Mouse (Mus musculus) midbrain, embryonic 16.5 days (tissue): ENCODE measurements around the gene Mettl7b. TPM values are rescaled to one million over a fixed set of nuclear protein-coding genes. Genes with fewer than 3 reads are reported as not detected.

Experiments used
- ATAC-seq: fragments of 200-750 bp; cut with Nextera tagmentation; 2 replicates; pipeline ENCODE4 v1.8.0; 2017; ENCODE audit warnings: moderate TSS enrichment
- H3K27ac ChIP-seq: fragments of 300-500 bp; sonication (generic); 2 replicates; pipeline ENCODE4 v1.5.1; 2014; ENCODE audit warnings: mild to moderate bottlenecking, low read length, mixed read lengths
- H3K27me3 ChIP-seq: fragments of 300-500 bp; sonication (generic); 2 replicates; pipeline ENCODE4 v1.6.1; 2014; ENCODE audit warnings: low read depth, low read length, mixed read lengths; ENCODE audit not compliant: control insufficient read depth, insufficient read depth
- H3K36me3 ChIP-seq: fragments of 300-500 bp; sonication (generic); 2 replicates; pipeline ENCODE4 v1.6.1; 2014; ENCODE audit warnings: mild to moderate bottlenecking, low read length, moderate library complexity, mixed read lengths; ENCODE audit not compliant: control insufficient read depth, insufficient read depth
- H3K4me1 ChIP-seq: fragments of 300-500 bp; sonication (generic); 2 replicates; pipeline ENCODE4 v1.6.1; 2014; ENCODE audit warnings: mild to moderate bottlenecking, low read length, mixed read lengths; ENCODE audit not compliant: control insufficient read depth, insufficient read depth
- H3K4me2 ChIP-seq: fragments of 300-500 bp; sonication (generic); 2 replicates; pipeline ENCODE4 v1.6.1; 2014; ENCODE audit warnings: mild to moderate bottlenecking, low read length, mixed read lengths
- H3K4me3 ChIP-seq: fragments of 300-500 bp; sonication (generic); 2 replicates; pipeline ENCODE4 v1.5.1; 2014; ENCODE audit warnings: low read depth, mild to moderate bottlenecking, low read length, moderate library complexity, mixed read lengths
- H3K9ac ChIP-seq: fragments of 300-500 bp; sonication (generic); 2 replicates; pipeline ENCODE4 v1.6.1; 2014; ENCODE audit warnings: low read depth, low read length, mixed read lengths
- H3K9me3 ChIP-seq: fragments of 300-500 bp; sonication (generic); replicated peaks from 2 replicates; pipeline ENCODE4 v1.6.1; 2014; ENCODE audit warnings: mild to moderate bottlenecking, low read length, mixed read lengths; ENCODE audit not compliant: control insufficient read depth, poor library complexity, severe bottlenecking
- WGBS: fragments of 180-500 bp; shearing (Covaris S2); extraction: QIAGEN DNeasy Blood & Tissue Kit; methylation state at CpG from one replicate; pipeline ENCODE4 v1.1.7; 2014; 5-methylcytosine and 5-hydroxymethylcytosine counted together
- polyA plus RNA-seq: library from polyadenylated mRNA; unstranded; fragments of >200 nt; fragmentation: Nextera tagmentation; extraction: Ambion mirVana; gene quantifications from 2 replicates; pipeline ENCODE4 v1.2.1, GENCODE M21; 2015

The Mettl7b gene
- polyA plus RNA-seq, 1 experiment from 2014 or later: not detected

DNA sequence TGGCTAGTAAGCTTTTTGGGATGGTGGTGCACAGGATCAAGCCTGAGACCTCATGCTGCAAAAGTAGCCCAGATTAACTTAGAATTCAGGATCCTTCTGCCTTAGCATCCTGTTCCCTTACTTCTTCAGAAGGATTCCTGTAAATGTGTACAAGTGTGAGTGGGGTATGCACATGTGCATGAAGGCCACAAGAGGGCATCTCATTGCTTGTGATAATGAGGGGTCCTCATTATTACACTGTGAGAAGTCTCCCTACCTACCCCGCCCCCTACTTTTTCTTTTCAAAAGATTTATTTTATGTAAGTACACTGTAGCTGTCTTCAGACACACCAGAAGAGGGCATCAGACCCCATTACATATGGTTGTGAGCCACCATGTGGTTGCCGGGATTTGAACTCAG lies 45.2 kb downstream of the Mettl7b start:
- H3K27me3 ChIP-seq: no peaks in the 10 kb centered on the region
- 86% methylated on average over 2 of the region's 2 CpGs for WGBS
- H3K4me2 ChIP-seq: no peak overlapping the region
- H3K27ac ChIP-seq: no peak overlapping the region
- no peak overlapping the region for H3K9ac ChIP-seq
- no peak overlapping the region for H3K4me3 ChIP-seq
- no peak for ATAC-seq
- no peaks in the 10 kb centered on the region for H3K36me3 ChIP-seq
- H3K9me3 ChIP-seq: no peaks in the 10 kb centered on the region
- H3K4me1 ChIP-seq: peaks cover 6% of the 10 kb centered on the region; the same call in 1 of the 2 replicates

DNA sequence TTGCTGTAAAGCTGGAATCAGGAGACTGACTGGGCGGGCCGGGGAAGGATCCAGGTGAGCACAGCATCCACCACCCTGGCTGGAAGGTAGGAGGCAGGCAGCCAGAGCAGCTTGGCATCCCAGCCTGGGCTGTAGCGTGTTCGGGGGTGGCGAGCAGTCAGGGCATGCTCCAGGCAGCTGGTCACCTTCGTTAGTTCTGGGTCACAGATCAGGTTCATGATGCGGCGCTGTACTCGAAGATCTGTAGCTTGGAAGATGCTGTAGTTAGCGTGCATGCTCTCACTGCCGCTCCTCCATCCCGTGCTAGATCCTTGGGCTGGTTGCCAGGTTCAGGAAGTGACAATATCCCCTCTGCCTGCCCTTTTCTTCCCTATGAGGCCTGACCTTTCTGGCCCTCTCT lies 47.1 kb downstream of the Mettl7b start:
- Histone ChIP-seq H3K36me3 (no peaks in the 10 kb centered on the region), H3K4me1 (peaks cover 7% of the 10 kb centered on the region; the same call in 1 of the 2 replicates), H3K27me3 (no peaks in the 10 kb centered on the region), H3K4me2 (no peak overlapping the region), H3K27ac (no peak overlapping the region), H3K4me3 (no peak overlapping the region), H3K9me3 (no peaks in the 10 kb centered on the region), H3K9ac (no peak overlapping the region)
- 76% methylated on average over 12 of the region's 12 CpGs for WGBS
- ATAC-seq: no peak

DNA sequence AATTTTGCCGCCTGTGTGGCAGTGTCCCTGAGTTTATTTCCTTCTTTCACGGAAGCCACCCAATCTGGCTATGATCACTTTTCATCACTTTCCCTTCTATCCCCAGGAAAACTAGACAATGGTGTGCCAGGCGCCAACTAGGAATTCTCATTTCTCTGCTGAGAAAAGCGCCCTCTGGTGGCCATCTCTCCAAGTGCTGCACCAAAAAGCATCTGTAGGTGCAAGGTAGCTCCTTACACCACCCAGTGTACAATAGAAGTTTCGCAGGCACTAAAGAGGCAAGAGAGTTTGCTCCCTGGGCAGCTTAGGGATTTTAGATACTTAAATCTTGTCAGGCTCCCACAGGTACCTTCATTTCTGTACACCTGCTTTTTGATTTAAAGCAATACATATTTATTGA lies 47.6 kb downstream of the Mettl7b start:
- H3K36me3 ChIP-seq: no peaks in the 10 kb centered on the region
- H3K9ac ChIP-seq: no peak overlapping the region
- H3K27me3 ChIP-seq: no peaks in the 10 kb centered on the region
- peaks cover 7% of the 10 kb centered on the region; the same call in 1 of the 2 replicates for H3K4me1 ChIP-seq
- WGBS: 7% methylated on average over 5 of the region's 5 CpGs
- H3K4me2 ChIP-seq: no peak overlapping the region
- peak; percentile 30; the same call in 1 of the 2 replicates for ATAC-seq
- H3K27ac ChIP-seq: no peak overlapping the region
- H3K4me3 ChIP-seq: no peak overlapping the region
- no peaks in the 10 kb centered on the region for H3K9me3 ChIP-seq

DNA sequence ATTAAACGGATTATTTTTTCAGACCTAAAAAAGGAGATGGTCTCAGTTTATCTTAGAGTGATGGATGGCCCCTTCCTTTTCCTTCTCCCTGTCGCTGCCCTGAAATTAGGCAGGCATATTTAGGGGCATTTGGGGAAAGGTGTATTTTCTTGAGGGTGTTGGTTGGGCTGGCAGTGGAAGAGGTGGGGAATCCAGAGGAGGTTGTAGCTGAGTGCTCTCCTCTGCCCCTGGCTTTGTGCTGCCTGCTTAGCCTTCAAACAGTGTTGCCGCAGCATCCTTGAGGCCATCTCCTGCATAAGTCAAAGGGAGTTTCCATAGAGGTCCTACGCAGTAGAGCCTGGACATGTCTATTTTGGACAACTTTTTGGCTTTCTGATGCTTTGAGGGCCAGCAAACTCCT lies 48.0 kb downstream of the Mettl7b start:
- Histone ChIP-seq H3K9ac (no peak overlapping the region), H3K4me1 (peaks cover 7% of the 10 kb centered on the region; the same call in 1 of the 2 replicates), H3K4me3 (no peak overlapping the region), H3K36me3 (no peaks in the 10 kb centered on the region), H3K4me2 (no peak overlapping the region), H3K27me3 (no peaks in the 10 kb centered on the region; the same call in 1 of the 2 replicates), H3K27ac (no peak overlapping the region), H3K9me3 (no peaks in the 10 kb centered on the region)
- ATAC-seq: no peak
- whole genome bisulfite sequencing: 89% methylated on average over 4 of the region's 4 CpGs

DNA sequence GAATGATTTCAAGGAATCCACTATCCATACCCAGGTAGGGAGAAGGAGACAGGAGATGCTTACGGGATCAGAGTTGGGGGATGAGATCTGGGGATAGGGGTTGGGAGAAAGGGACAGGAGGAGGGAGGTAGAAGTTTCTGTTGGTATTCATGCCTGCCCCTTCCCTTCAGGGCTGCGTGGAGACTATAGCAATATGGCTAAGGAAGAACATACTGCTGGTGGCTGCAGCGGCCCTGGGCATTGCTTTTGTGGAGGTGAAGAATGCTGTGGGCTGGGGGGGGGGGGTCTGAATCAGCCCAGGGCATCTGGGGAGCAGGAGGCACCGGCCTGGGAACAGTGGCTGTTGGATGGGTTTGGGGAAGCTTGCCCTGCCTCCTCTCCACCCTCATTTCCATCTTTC lies 48.5 kb downstream of the Mettl7b start:
- Histone ChIP-seq H3K9ac (no peak overlapping the region), H3K4me3 (no peak overlapping the region), H3K27ac (no peak overlapping the region), H3K9me3 (no peaks in the 10 kb centered on the region), H3K4me1 (peaks cover 7% of the 10 kb centered on the region; the same call in 1 of the 2 replicates), H3K4me2 (no peak overlapping the region), H3K36me3 (no peaks in the 10 kb centered on the region), H3K27me3 (no peaks in the 10 kb centered on the region; the same call in 1 of the 2 replicates)
- ATAC-seq: no peak
- WGBS: 88% methylated on average over 4 of the region's 4 CpGs

DNA sequence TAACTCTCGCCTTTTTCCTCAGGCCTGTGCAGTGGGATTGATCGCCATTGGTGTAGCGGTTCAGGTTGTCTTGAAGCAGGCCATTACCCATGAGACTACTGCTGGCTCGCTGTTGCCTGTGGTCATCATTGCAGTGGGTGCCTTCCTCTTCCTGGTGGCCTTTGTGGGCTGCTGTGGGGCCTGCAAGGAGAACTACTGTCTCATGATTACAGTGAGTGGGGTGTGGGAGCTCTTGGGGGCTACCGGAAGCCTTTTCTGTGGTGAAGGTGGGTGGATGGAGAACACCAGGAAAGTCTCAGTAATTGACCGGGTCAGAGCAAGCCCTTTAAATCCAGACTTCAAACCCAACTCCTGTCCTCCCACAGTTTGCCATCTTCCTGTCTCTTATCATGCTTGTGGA lies 49.4 kb downstream of the Mettl7b start:
- ATAC-seq: no peak
- H3K27me3 ChIP-seq: no peaks in the 10 kb centered on the region; the same call in 1 of the 2 replicates
- WGBS: 97% methylated on average over 6 of the region's 6 CpGs
- peaks cover 7% of the 10 kb centered on the region; the same call in 1 of the 2 replicates for H3K4me1 ChIP-seq
- H3K36me3 ChIP-seq: no peaks in the 10 kb centered on the region
- H3K27ac ChIP-seq: no peak overlapping the region
- H3K4me3 ChIP-seq: no peak overlapping the region
- no peak overlapping the region for H3K9ac ChIP-seq
- H3K9me3 ChIP-seq: no peaks in the 10 kb centered on the region
- H3K4me2 ChIP-seq: peak overlapping the region; percentile 80; the same call in 1 of the 2 replicates

GRCm38 (mm10) chr10:128910066-128910841 lies 50.5 kb downstream of the Mettl7b start:
- Histone ChIP-seq H3K9me3 (no peaks in the 10 kb centered on the region), H3K27ac (peak overlapping the region; percentile 74), H3K4me2 (peak overlapping the region; percentile 80), H3K9ac (peak overlapping the region; percentile 86), H3K27me3 (no peaks in the 10 kb centered on the region; the same call in 1 of the 2 replicates), H3K4me3 (peak overlapping the region; percentile 67), H3K4me1 (peaks cover 7% of the 10 kb centered on the region; the same call in 1 of the 2 replicates), H3K36me3 (no peaks in the 10 kb centered on the region)
- WGBS: 1% methylated on average over 48 of the region's 66 CpGs
- ATAC-seq: peak; percentile 50

DNA sequence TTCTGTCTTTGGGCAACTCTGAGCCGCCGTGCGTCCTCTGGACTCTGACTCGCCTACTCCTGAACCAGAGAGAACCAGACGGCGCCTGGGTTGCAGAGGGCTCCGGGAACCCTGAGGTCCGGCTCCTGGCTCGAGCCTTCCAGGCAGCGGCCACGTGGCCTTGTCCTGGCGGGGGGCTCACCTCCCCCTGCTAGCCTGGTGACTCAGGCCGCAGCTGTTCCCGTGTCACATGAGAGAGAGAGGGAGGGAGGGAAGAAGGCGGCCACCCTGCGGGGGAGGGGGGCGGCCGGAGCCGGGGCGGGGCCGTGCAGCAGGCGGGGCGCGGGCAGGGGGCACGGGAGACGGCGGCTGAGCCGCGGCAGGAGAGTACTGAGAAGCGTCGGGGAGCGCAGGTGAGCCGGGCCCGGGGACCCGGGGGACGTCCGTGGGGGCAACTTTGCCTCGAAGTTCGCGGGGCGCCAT lies 51.2 kb downstream of the Mettl7b start:
- 0% methylated on average over 30 of the region's 41 CpGs for WGBS
- H3K9me3 ChIP-seq: no peaks in the 10 kb centered on the region
- peak overlapping the region; percentile 86 for H3K9ac ChIP-seq
- ATAC-seq: peak; percentile 59
- H3K27me3 ChIP-seq: no peaks in the 10 kb centered on the region; the same call in 1 of the 2 replicates
- no peaks in the 10 kb centered on the region for H3K36me3 ChIP-seq
- peaks cover 7% of the 10 kb centered on the region; the same call in 1 of the 2 replicates for H3K4me1 ChIP-seq
- H3K27ac ChIP-seq: peak overlapping the region; percentile 74
- H3K4me2 ChIP-seq: peak overlapping the region; percentile 80
- H3K4me3 ChIP-seq: peak overlapping the region; percentile 67
